In the genomic region with DNA sequence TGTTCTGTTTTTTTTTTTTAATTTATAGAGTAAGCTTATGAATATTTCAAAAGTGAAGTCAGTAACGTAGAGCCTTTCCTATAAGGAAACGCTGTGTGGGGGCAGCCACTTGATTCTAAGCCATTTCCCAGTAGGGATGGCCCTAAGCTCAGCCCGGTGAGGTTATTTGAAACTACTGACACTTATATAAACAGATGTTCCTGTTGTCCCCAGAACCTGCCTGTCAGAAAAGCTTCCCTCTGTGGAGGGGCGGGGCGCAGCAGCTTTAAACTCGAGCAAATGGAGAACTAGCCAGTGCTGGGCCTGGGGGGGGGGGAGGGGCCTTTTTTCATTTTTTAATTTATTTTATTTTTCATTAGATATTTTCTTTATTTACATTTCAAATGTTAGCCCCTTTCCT, we compare ENCODE assay signal across 15 mouse cellular contexts.
DNase-seq lines count a peak whose midpoint lies in the region.
"Had no signal": no experiment of that assay in that cellular context is flagged by ENCODE, and none has a peak within 500 bp of the region (broad histone marks: within the 10 kb centered on the region; RNA-seq: fewer than 3 reads in every experiment).

No protein-coding gene starts in this region.

- 7% methylated on average over 6 of the region's 6 CpGs for WGBS in macrophage (ENCODE audit: missing documents)

- no peaks in the 10 kb centered on the region for H3K27me3 ChIP-seq in splenic B cell, adult 2 months (ENCODE audit: control insufficient read depth, insufficient read depth, low read length, poor library complexity, severe bottlenecking)
- H3K27me3 ChIP-seq: kidney, embryonic 15.5 days; neural tube, embryonic 12.5 days had no signal

- peak; percentile 84 for DNase-seq in MEL-GATA-1-ER (ENCODE audit: extremely low read depth, low read depth)
- peak; percentile 62 for DNase-seq in liver
- DNase-seq in splenic B cell, adult 2 months (ENCODE audit: low read depth, low spot score) = peak; percentile 34
- DNase-seq in thymus, postnatal 10 days (ENCODE audit: low spot score in 2 of 2) = no peak
- no peak for DNase-seq in spleen, adult 12 weeks (ENCODE audit: low spot score)
- no peak for DNase-seq in kidney, postnatal 10 days
- DNase-seq: cerebellum, adult 11-12 months; cerebellum, postnatal 36 days; gastrocnemius, postnatal 36 days; thymus, postnatal 4 days had no signal

- no peaks in the 10 kb centered on the region for H3K36me3 ChIP-seq in macrophage (ENCODE audit: inconsistent target)
- H3K36me3 ChIP-seq in splenic B cell, adult 2 months (ENCODE audit: control insufficient read depth, insufficient read depth, low read length, poor library complexity, severe bottlenecking) = no peaks in the 10 kb centered on the region
- H3K36me3 ChIP-seq: hindbrain, embryonic 10.5 days; kidney, embryonic 15.5 days had no signal

- H3K4me3 ChIP-seq in macrophage (ENCODE audit: inconsistent target) = no peak overlapping the region
- H3K4me3 ChIP-seq: hindbrain, embryonic 10.5 days; kidney, embryonic 15.5 days; neural tube, embryonic 12.5 days had no signal

- peak overlapping the region; percentile 63 for H3K27ac ChIP-seq in macrophage
- H3K27ac ChIP-seq: hindbrain, embryonic 10.5 days; hindbrain, postnatal 0 days; neural tube, embryonic 12.5 days had no signal

- no peaks in the 10 kb centered on the region for H3K79me2 ChIP-seq in macrophage (ENCODE audit: inconsistent target)

Comparison
In these comparisons a context has a peak if more than half of its experiments do, and no peak if none do; other contexts are left out.
1. DNase-seq: peak in MEL-GATA-1-ER (single experiment), liver (single experiment) and splenic B cell, adult 2 months (single experiment); none in thymus, postnatal 10 days (0 of 2), spleen, adult 12 weeks (single experiment) and kidney, postnatal 10 days (single experiment).